Mouse (Mus musculus): ENCODE results near the gene Sik2. TPM values are rescaled to one million over a fixed set of nuclear protein-coding genes. Genes with fewer than 3 reads are reported as not detected.

Sik2 gene
- polyA plus RNA-seq, 1 experiment from 2014 or later, result 14.2 TPM

- Histone ChIP-seq H3K4me1 (peaks cover 14% of the 10 kb centered on the region; the same call in 1 of the 2 replicates), H3K27ac (no peak overlapping the region), H3K9me3 (no peaks in the 10 kb centered on the region), H3K36me3 (peaks cover 6% of the 10 kb centered on the region; the same call in 1 of the 2 replicates), H3K4me3 (no peak overlapping the region), H3K27me3 (ENCODE audit: insufficient read depth, poor library complexity, severe bottlenecking) (no peaks in the 10 kb centered on the region)
- DNase-seq (ENCODE audit: low spot score), result no peak
Measured at GRCm38 (mm10) chr9:50924454-50924853, 84.4 kb downstream of the Sik2 start.

GRCm38 (mm10) chr9:50922363-50923153, 86.3 kb downstream of the Sik2 start:
- no peak for DNase-seq (ENCODE audit: low spot score)

GRCm38 (mm10) chr9:50920933-50921895, 87.7 kb downstream of the Sik2 start:
- no peak for DNase-seq (ENCODE audit: low spot score)
- Histone ChIP-seq H3K27ac (no peak overlapping the region), H3K4me1 (peaks cover 14% of the 10 kb centered on the region; the same call in 1 of the 2 replicates), H3K36me3 (no peaks in the 10 kb centered on the region), H3K27me3 (ENCODE audit: insufficient read depth, poor library complexity, severe bottlenecking) (no peaks in the 10 kb centered on the region), H3K4me3 (no peak overlapping the region), H3K9me3 (no peaks in the 10 kb centered on the region)
- 74% methylated on average over 3 of the region's 3 CpGs for WGBS

More at GRCm38 (mm10) chr9:50922363-50923153, 86.3 kb downstream of the Sik2 start:
- Histone ChIP-seq H3K4me3 (no peak overlapping the region), H3K36me3 (no peaks in the 10 kb centered on the region), H3K27ac (no peak overlapping the region), H3K9me3 (no peaks in the 10 kb centered on the region), H3K4me1 (peaks cover 14% of the 10 kb centered on the region; the same call in 1 of the 2 replicates), H3K27me3 (ENCODE audit: insufficient read depth, poor library complexity, severe bottlenecking) (no peaks in the 10 kb centered on the region)
- 74% methylated on average over 5 of the region's 5 CpGs for WGBS

GRCm38 (mm10) chr9:50919554-50919953, 89.3 kb downstream of the Sik2 start:
- WGBS, result 91% methylated on average over 2 of the region's 2 CpGs
- Histone ChIP-seq H3K4me3 (no peak overlapping the region), H3K27me3 (ENCODE audit: insufficient read depth, poor library complexity, severe bottlenecking) (no peaks in the 10 kb centered on the region), H3K27ac (no peak overlapping the region), H3K9me3 (no peaks in the 10 kb centered on the region), H3K4me1 (peaks cover 8% of the 10 kb centered on the region; the same call in 1 of the 2 replicates), H3K36me3 (peaks cover 2% of the 10 kb centered on the region; the same call in 1 of the 2 replicates)
- DNase-seq (ENCODE audit: low spot score), result no peak

GRCm38 (mm10) chr9:50918131-50918530, 90.7 kb downstream of the Sik2 start:
- Histone ChIP-seq H3K9me3 (no peaks in the 10 kb centered on the region), H3K36me3 (peaks cover 2% of the 10 kb centered on the region; the same call in 1 of the 2 replicates), H3K4me3 (no peak overlapping the region), H3K27me3 (ENCODE audit: insufficient read depth, poor library complexity, severe bottlenecking) (no peaks in the 10 kb centered on the region), H3K27ac (no peak overlapping the region), H3K4me1 (peaks cover 4% of the 10 kb centered on the region; the same call in 1 of the 2 replicates)
- no peak for DNase-seq (ENCODE audit: low spot score)
- WGBS, result 82% methylated on average over 3 of the region's 3 CpGs

GRCm38 (mm10) chr9:50911861-50912515, 96.9 kb downstream of the Sik2 start:
- WGBS, result 71% methylated on average over 7 of the region's 7 CpGs
- peaks cover 6% of the 10 kb centered on the region; the same call in 1 of the 2 replicates for H3K4me1 ChIP-seq

GRCm38 (mm10) chr9:50905321-50905720, 103.6 kb downstream of the Sik2 start:
- H3K9me3 ChIP-seq, result no peaks in the 10 kb centered on the region

More at GRCm38 (mm10) chr9:50911861-50912515, 96.9 kb downstream of the Sik2 start:
- Histone ChIP-seq H3K9me3 (no peaks in the 10 kb centered on the region), H3K27ac (no peak overlapping the region), H3K4me3 (no peak overlapping the region), H3K36me3 (peaks cover 7% of the 10 kb centered on the region; the same call in 1 of the 2 replicates), H3K27me3 (ENCODE audit: insufficient read depth, poor library complexity, severe bottlenecking) (no peaks in the 10 kb centered on the region)
- DNase-seq (ENCODE audit: low spot score), result no peak

GRCm38 (mm10) chr9:50904196-50904847, 104.6 kb downstream of the Sik2 start:
- H3K36me3 ChIP-seq, result peaks cover 3% of the 10 kb centered on the region; the same call in 1 of the 2 replicates
- 64% methylated on average over 6 of the region's 6 CpGs for WGBS
- peaks cover 14% of the 10 kb centered on the region; the same call in 1 of the 2 replicates for H3K4me1 ChIP-seq
- no peaks in the 10 kb centered on the region for H3K9me3 ChIP-seq
- H3K27me3 ChIP-seq (ENCODE audit: insufficient read depth, poor library complexity, severe bottlenecking), result no peaks in the 10 kb centered on the region
- H3K27ac ChIP-seq, result no peak overlapping the region
- no peak overlapping the region for H3K4me3 ChIP-seq
- DNase-seq (ENCODE audit: low spot score), result no peak

More at GRCm38 (mm10) chr9:50905321-50905720, 103.6 kb downstream of the Sik2 start:
- Histone ChIP-seq H3K4me1 (peaks cover 8% of the 10 kb centered on the region; the same call in 1 of the 2 replicates), H3K36me3 (peaks cover 3% of the 10 kb centered on the region; the same call in 1 of the 2 replicates), H3K27me3 (ENCODE audit: insufficient read depth, poor library complexity, severe bottlenecking) (no peaks in the 10 kb centered on the region), H3K27ac (no peak overlapping the region), H3K4me3 (no peak overlapping the region)
- no peak for DNase-seq (ENCODE audit: low spot score)
- WGBS, result 71% methylated on average over 3 of the region's 3 CpGs

- H3K27ac ChIP-seq, result no peak overlapping the region
- H3K27me3 ChIP-seq (ENCODE audit: insufficient read depth, poor library complexity, severe bottlenecking), result no peaks in the 10 kb centered on the region
- H3K4me3 ChIP-seq, result no peak overlapping the region
- no peaks in the 10 kb centered on the region for H3K9me3 ChIP-seq
- DNase-seq (ENCODE audit: low spot score), result no peak
- H3K36me3 ChIP-seq, result peaks cover 38% of the 10 kb centered on the region
- WGBS, result 69% methylated on average over 7 of the region's 7 CpGs
- H3K4me1 ChIP-seq, result peaks cover 16% of the 10 kb centered on the region; the same call in 1 of the 2 replicates
Measured at GRCm38 (mm10) chr9:50900026-50900920, 108.6 kb downstream of the Sik2 start.

- no peak overlapping the region for H3K27ac ChIP-seq
- 84% methylated on average over 4 of the region's 4 CpGs for WGBS
- no peak for DNase-seq (ENCODE audit: low spot score)
- no peaks in the 10 kb centered on the region for H3K9me3 ChIP-seq
- peaks cover 46% of the 10 kb centered on the region for H3K36me3 ChIP-seq
- H3K4me3 ChIP-seq, result no peak overlapping the region
- no peaks in the 10 kb centered on the region for H3K27me3 ChIP-seq (ENCODE audit: insufficient read depth, poor library complexity, severe bottlenecking)
- peaks cover 5% of the 10 kb centered on the region for H3K4me1 ChIP-seq
Measured at GRCm38 (mm10) chr9:50893665-50894064, 115.2 kb downstream of the Sik2 start.

- no peak for DNase-seq (ENCODE audit: low spot score)
- Histone ChIP-seq H3K4me1 (peaks cover 25% of the 10 kb centered on the region), H3K27ac (no peak overlapping the region), H3K36me3 (peaks cover 19% of the 10 kb centered on the region), H3K9me3 (no peaks in the 10 kb centered on the region), H3K4me3 (no peak overlapping the region), H3K27me3 (ENCODE audit: insufficient read depth, poor library complexity, severe bottlenecking) (no peaks in the 10 kb centered on the region)
- 75% methylated on average over 3 of the region's 3 CpGs for WGBS
Measured at GRCm38 (mm10) chr9:50890494-50891090, 118.3 kb downstream of the Sik2 start.
